Comparison of ENCODE assay signal across 8 mouse cellular contexts in the genomic region with DNA sequence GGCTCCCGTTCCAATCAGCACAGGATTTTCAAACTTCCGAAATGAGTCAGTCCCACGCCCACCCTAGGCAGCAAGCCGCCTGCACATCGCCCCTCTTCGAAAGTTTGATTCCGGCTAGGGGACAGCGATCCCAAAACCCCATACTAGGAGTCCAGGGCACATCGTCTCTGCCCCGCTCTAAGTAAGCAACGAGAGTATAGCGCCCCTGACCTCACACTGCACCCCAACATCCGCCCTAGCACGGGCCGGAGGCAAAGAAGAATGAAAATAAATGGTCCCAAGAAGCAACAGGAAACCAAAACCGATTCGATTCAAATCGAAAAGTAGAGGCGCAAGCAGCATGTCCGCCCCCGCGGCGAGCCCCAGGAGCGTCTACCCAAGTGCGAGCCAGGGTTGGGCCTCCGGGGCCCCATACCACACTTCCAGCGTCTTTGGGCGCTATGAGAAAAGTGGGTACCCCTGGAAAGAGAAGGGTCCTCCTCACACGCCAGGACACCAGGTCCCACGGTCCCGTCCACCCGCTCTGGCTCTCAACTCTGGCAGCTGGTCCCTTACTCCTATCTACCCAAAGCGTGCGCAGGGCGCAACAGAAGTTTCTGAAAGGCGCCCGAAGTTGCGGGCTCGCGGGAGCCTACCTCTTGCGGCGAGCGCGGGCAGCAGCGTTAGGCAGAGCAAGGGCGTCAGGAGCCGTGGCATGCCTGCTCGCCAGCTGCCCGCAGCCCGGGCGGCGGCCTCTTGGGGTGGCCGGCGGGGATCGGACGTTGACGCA. TPM values are rescaled to one million over a fixed set of nuclear protein-coding genes. Genes with fewer than 3 reads are reported as not detected.
DNase-seq lines count a peak whose midpoint lies in the region; ATAC-seq lines count a peak whose summit lies in the region.

No protein-coding gene starts in this region.

- peak overlapping the region; percentile 78 for H3K27ac ChIP-seq in kidney, embryonic 14.5 days (ENCODE audit: low read depth, low read length)
- peak overlapping the region; percentile 43 for H3K27ac ChIP-seq in liver, embryonic 16.5 days (ENCODE audit: low read length)

- H3K4me2 ChIP-seq in kidney, embryonic 14.5 days (replicated peaks; ENCODE audit: low read depth, low read length), result peak overlapping the region; percentile 87
- H3K4me2 ChIP-seq in liver, embryonic 16.5 days (ENCODE audit: low read depth, low read length), result peak overlapping the region; percentile 66

- DNase-seq in kidney, postnatal 25 days, result no peak
- peak; percentile 34 to 49 for DNase-seq in heart, postnatal 14 days
- peak; percentile 54 to 63 for DNase-seq in spleen, adult 18-20 months
- DNase-seq in gastrocnemius, adult 18-20 months (ENCODE audit: low spot score), result no peak
- no peak for DNase-seq in cerebellum, adult 9-10 months

- peaks cover 68% of the 10 kb centered on the region for H3K4me1 ChIP-seq in kidney, embryonic 14.5 days (ENCODE audit: control insufficient read depth, insufficient read depth, low read length)
- peaks cover 13% of the 10 kb centered on the region for H3K4me1 ChIP-seq in liver, embryonic 16.5 days (ENCODE audit: control insufficient read depth, low read depth, low read length)

- intact Hi-C loops in heart, postnatal 14 days (cut with DNase I), result loop anchor here (2.0 to 5.0 kb wide), 3 partner anchors 28 to 51 kb away; no protein-coding TSS in a partner anchor

- peak overlapping the region; percentile 90 for H3K4me3 ChIP-seq in kidney, embryonic 14.5 days (ENCODE audit: low read length)
- H3K4me3 ChIP-seq in liver, embryonic 16.5 days (ENCODE audit: low read depth, low read length), result peak overlapping the region; percentile 58

- H3K9me3 ChIP-seq in kidney, embryonic 14.5 days (ENCODE audit: control insufficient read depth, low read length), result no peaks in the 10 kb centered on the region
- no peaks in the 10 kb centered on the region for H3K9me3 ChIP-seq in liver, embryonic 16.5 days (replicated peaks; ENCODE audit: control insufficient read depth, low read length)

- H3K9ac ChIP-seq in kidney, embryonic 14.5 days (ENCODE audit: low read depth, low read length), result peak overlapping the region; percentile 92
- peak overlapping the region; percentile 65 for H3K9ac ChIP-seq in liver, embryonic 16.5 days (ENCODE audit: low read depth, low read length)

- peak; percentile 0; the same call in 1 of the 2 replicates for ATAC-seq in kidney, embryonic 14.5 days (ENCODE audit: low FRiP score, low TSS enrichment)
- peak; percentile 57 for ATAC-seq in activated CD4-positive, CD25-positive, alpha-beta regulatory T cell, adult 4 months
- ATAC-seq in liver, embryonic 16.5 days (ENCODE audit: low read depth), result no peak

- peaks cover 5% of the 10 kb centered on the region for H3K36me3 ChIP-seq in kidney, embryonic 14.5 days (ENCODE audit: control insufficient read depth, insufficient read depth, low read length)
- no peaks in the 10 kb centered on the region for H3K36me3 ChIP-seq in liver, embryonic 16.5 days (ENCODE audit: control insufficient read depth, insufficient read depth)

- under 1% methylated on average over 57 of the region's 57 CpGs for WGBS in kidney, embryonic 14.5 days
- under 1% methylated on average over 56 of the region's 57 CpGs for WGBS in liver, embryonic 16.5 days (ENCODE audit: insufficient replicate concordance)

- H3K27me3 ChIP-seq in kidney, embryonic 14.5 days (ENCODE audit: control insufficient read depth, insufficient read depth, low read length), result no peaks in the 10 kb centered on the region
- peaks cover 38% of the 10 kb centered on the region for H3K27me3 ChIP-seq in liver, embryonic 16.5 days (ENCODE audit: control insufficient read depth, insufficient read depth, low read depth, low read length)

RNA-seq across cellular contexts. Expression of gene Notch1, which starts 13.4 kb away (rescaled TPM):
- polyA plus RNA-seq in kidney, embryonic 14.5 days (2014; fragmentation: Nextera tagmentation; extraction: Ambion mirVana), result 33.4 and 45.1 TPM in 2 replicates
- polyA plus RNA-seq in activated CD4-positive, CD25-positive, alpha-beta regulatory T cell, adult 4 months (2017; shearing (Covaris generic)), result 10 to 100 TPM; 22.2 to 28.7 TPM
- 10 to 100 TPM; 43.8 to 49.4 TPM for total RNA-seq in heart, postnatal 14 days (2021)
- 2.8 and 3.1 TPM in 2 replicates for polyA plus RNA-seq in liver, embryonic 16.5 days (2015; fragmentation: Nextera tagmentation; extraction: Ambion mirVana)
- total RNA-seq in gastrocnemius, adult 18-20 months (2021), result 10 to 100 TPM in 1 of 2 experiments, 1 to 10 TPM in 1; 6.1 to 10.0 TPM

RNA-seq across cellular contexts. Expression of gene Sec16a, which starts 58.0 kb away (rescaled TPM):
- 18.9 and 43.9 TPM in 2 replicates for polyA plus RNA-seq in kidney, embryonic 14.5 days (2014; fragmentation: Nextera tagmentation; extraction: Ambion mirVana)
- 10 to 100 TPM; 22.4 to 23.9 TPM for polyA plus RNA-seq in activated CD4-positive, CD25-positive, alpha-beta regulatory T cell, adult 4 months (2017; shearing (Covaris generic))
- 10 to 100 TPM; 37.4 to 40.5 TPM for total RNA-seq in heart, postnatal 14 days (2021)
- 9.3 and 12.4 TPM in 2 replicates for polyA plus RNA-seq in liver, embryonic 16.5 days (2015; fragmentation: Nextera tagmentation; extraction: Ambion mirVana)
- total RNA-seq in gastrocnemius, adult 18-20 months (2021), result 10 to 100 TPM; 23.5 to 24.8 TPM

Comparison
In these comparisons a context has a peak if more than half of its experiments do, and no peak if none do; other contexts are left out.
1. DNase-seq: peak in heart, postnatal 14 days (2 of 2) and spleen, adult 18-20 months (2 of 2); none in kidney, postnatal 25 days (0 of 2), gastrocnemius, adult 18-20 months (single experiment) and cerebellum, adult 9-10 months (single experiment).